Mouse (Mus musculus): ENCODE data around the gene Rdm1. TPM values are rescaled to one million over a fixed set of nuclear protein-coding genes. Genes with fewer than 3 reads are reported as not detected.
"Not testable (repeated sequence)": the region's sequence is repeated elsewhere in the genome, so short reads cannot be mapped to it uniquely, and the experiment has no call there.

The Rdm1 gene
- polyA plus RNA-seq, 1 experiment from 2014 or later = 55.5 TPM

GRCm38 (mm10) chr11:101617849-101618248 is 9.1 kb upstream of the Rdm1 start:
- Histone ChIP-seq H3K9me3 (no peaks in the 10 kb centered on the region), H3K4me3 (no peak overlapping the region), H3K27ac (no peak overlapping the region), H3K4me2 (peak overlapping the region; percentile 44), H3K4me1 (peaks cover 17% of the 10 kb centered on the region), H3K36me3 (no peaks in the 10 kb centered on the region), H3K9ac (no peak overlapping the region), H3K27me3 (no peaks in the 10 kb centered on the region)
- no peak for ATAC-seq (ENCODE audit: insufficient number of reproducible peaks, insufficient read depth, low FRiP score, low TSS enrichment, low read depth)
- WGBS = 8% methylated on average over 6 of the region's 8 CpGs

GRCm38 (mm10) chr11:101618596-101618995 is 8.4 kb upstream of the Rdm1 start:
- Histone ChIP-seq H3K27ac (no peak overlapping the region), H3K36me3 (no peaks in the 10 kb centered on the region), H3K4me2 (no peak overlapping the region), H3K4me3 (no peak overlapping the region), H3K4me1 (peaks cover 17% of the 10 kb centered on the region), H3K9ac (no peak overlapping the region), H3K9me3 (no peaks in the 10 kb centered on the region), H3K27me3 (no peaks in the 10 kb centered on the region)
- no peak for ATAC-seq (ENCODE audit: insufficient number of reproducible peaks, insufficient read depth, low FRiP score, low TSS enrichment, low read depth)
- 65% methylated on average over 3 of the region's 3 CpGs for WGBS

- not testable (repeated sequence) for H3K27me3 ChIP-seq; ATAC-seq (ENCODE audit: insufficient number of reproducible peaks, insufficient read depth, low FRiP score, low TSS enrichment, low read depth); H3K9ac ChIP-seq; H3K4me3 ChIP-seq; H3K36me3 ChIP-seq; H3K27ac ChIP-seq; H3K4me2 ChIP-seq; H3K9me3 ChIP-seq
- 85% methylated on average over 11 of the region's 11 CpGs for WGBS
- peaks cover 17% of the 10 kb centered on the region for H3K4me1 ChIP-seq
These were observed 6.9 kb upstream of the Rdm1 start for GRCm38 (mm10) chr11:101620022-101620655.

- peak overlapping the region; percentile 55 for H3K4me3 ChIP-seq
These were observed 373 bp upstream of the Rdm1 start for GRCm38 (mm10) chr11:101626649-101626994.

GRCm38 (mm10) chr11:101627857-101628559 is 1.0 kb downstream of the Rdm1 start:
- H3K4me3 ChIP-seq = peak overlapping the region; percentile 55
- whole genome bisulfite sequencing = under 1% methylated on average over 33 of the region's 33 CpGs
- peaks cover 4% of the 10 kb centered on the region; the same call in 1 of the 2 replicates for H3K4me1 ChIP-seq

More at GRCm38 (mm10) chr11:101626649-101626994, 373 bp upstream of the Rdm1 start:
- H3K27ac ChIP-seq = peak overlapping the region; percentile 100
- peak overlapping the region; percentile 75 for H3K9ac ChIP-seq
- H3K9me3 ChIP-seq = no peaks in the 10 kb centered on the region
- no peaks in the 10 kb centered on the region for H3K27me3 ChIP-seq
- no peak for ATAC-seq (ENCODE audit: insufficient number of reproducible peaks, insufficient read depth, low FRiP score, low TSS enrichment, low read depth)
- H3K36me3 ChIP-seq = peaks cover 5% of the 10 kb centered on the region
- 5% methylated on average over 8 of the region's 8 CpGs for WGBS
- peak overlapping the region; percentile 75 for H3K4me2 ChIP-seq
- peaks cover 4% of the 10 kb centered on the region; the same call in 1 of the 2 replicates for H3K4me1 ChIP-seq

GRCm38 (mm10) chr11:101628733-101629417 is 1.9 kb downstream of the Rdm1 start:
- peak overlapping the region; percentile 55 for H3K4me3 ChIP-seq
- not testable (repeated sequence) for H3K27me3 ChIP-seq; H3K9ac ChIP-seq; H3K9me3 ChIP-seq; ATAC-seq (ENCODE audit: insufficient number of reproducible peaks, insufficient read depth, low FRiP score, low TSS enrichment, low read depth); H3K4me1 ChIP-seq
- 57% methylated on average over 5 of the region's 5 CpGs for WGBS
- peak overlapping the region; percentile 100; the same call in 1 of the 2 replicates for H3K27ac ChIP-seq
- H3K4me2 ChIP-seq = peak overlapping the region; percentile 75
- H3K36me3 ChIP-seq = peaks cover 17% of the 10 kb centered on the region

More at GRCm38 (mm10) chr11:101627857-101628559, 1.0 kb downstream of the Rdm1 start:
- Histone ChIP-seq H3K4me2 (peak overlapping the region; percentile 75), H3K9ac (peak overlapping the region; percentile 83), H3K27me3 (no peaks in the 10 kb centered on the region), H3K36me3 (peaks cover 8% of the 10 kb centered on the region), H3K27ac (peak overlapping the region; percentile 100), H3K9me3 (no peaks in the 10 kb centered on the region)
- peak; percentile 68 for ATAC-seq (ENCODE audit: insufficient number of reproducible peaks, insufficient read depth, low FRiP score, low TSS enrichment, low read depth)

- H3K9me3 ChIP-seq = no peaks in the 10 kb centered on the region
- no peak overlapping the region for H3K27ac ChIP-seq
- no peaks in the 10 kb centered on the region for H3K4me1 ChIP-seq
- H3K27me3 ChIP-seq = no peaks in the 10 kb centered on the region
- no peak overlapping the region for H3K9ac ChIP-seq
- no peak for ATAC-seq (ENCODE audit: insufficient number of reproducible peaks, insufficient read depth, low FRiP score, low TSS enrichment, low read depth)
- 70% methylated on average over 10 of the region's 10 CpGs for WGBS
- no peak overlapping the region for H3K4me3 ChIP-seq
- H3K4me2 ChIP-seq = no peak overlapping the region
- peaks cover 39% of the 10 kb centered on the region for H3K36me3 ChIP-seq
These were observed 8.7 kb downstream of the Rdm1 start for GRCm38 (mm10) chr11:101635660-101636059.

- Histone ChIP-seq H3K4me3 (no peak overlapping the region), H3K27me3 (no peaks in the 10 kb centered on the region), H3K9ac (no peak overlapping the region), H3K9me3 (no peaks in the 10 kb centered on the region), H3K4me1 (0 out of 2 replicates have a peak, but pooled peaks cover 2% of the 10 kb centered on the region), H3K27ac (no peak overlapping the region), H3K4me2 (no peak overlapping the region), H3K36me3 (peaks cover 18% of the 10 kb centered on the region)
- 93% methylated on average over 4 of the region's 4 CpGs for WGBS
- ATAC-seq (ENCODE audit: insufficient number of reproducible peaks, insufficient read depth, low FRiP score, low TSS enrichment, low read depth) = no peak
These were observed 12.8 kb downstream of the Rdm1 start for GRCm38 (mm10) chr11:101639761-101640160.

GRCm38 (mm10) chr11:101640857-101641709 is 14.1 kb downstream of the Rdm1 start:
- H3K27ac ChIP-seq = peak overlapping the region; percentile 85
- WGBS = 6% methylated on average over 53 of the region's 53 CpGs
- H3K4me2 ChIP-seq = peak overlapping the region; percentile 54
- H3K27me3 ChIP-seq, H3K36me3 ChIP-seq, H3K4me1 ChIP-seq, H3K9me3 ChIP-seq: not testable (repeated sequence)
- H3K9ac ChIP-seq = peak overlapping the region; percentile 63
- ATAC-seq (ENCODE audit: insufficient number of reproducible peaks, insufficient read depth, low FRiP score, low TSS enrichment, low read depth) = peak; percentile 73
- peak overlapping the region; percentile 40 for H3K4me3 ChIP-seq

GRCm38 (mm10) chr11:101641710-101642642 is 15.0 kb downstream of the Rdm1 start:
- not testable (repeated sequence) for H3K27me3 ChIP-seq, H3K4me3 ChIP-seq, H3K9me3 ChIP-seq, H3K36me3 ChIP-seq, H3K4me1 ChIP-seq
- WGBS = 5% methylated on average over 14 of the region's 26 CpGs
- H3K9ac ChIP-seq = peak overlapping the region; percentile 63; the same call in 1 of the 2 replicates
- H3K27ac ChIP-seq = peak overlapping the region; percentile 85
- peak; percentile 82 for ATAC-seq (ENCODE audit: insufficient number of reproducible peaks, insufficient read depth, low FRiP score, low TSS enrichment, low read depth)
- peak overlapping the region; percentile 54; the same call in 1 of the 2 replicates for H3K4me2 ChIP-seq
